In genomic region chr14:33213823-33214766, GRCm38 (mm10) we compare ENCODE assay signal across 8 mouse cellular contexts. TPM values are rescaled to one million over a fixed set of nuclear protein-coding genes. Genes with fewer than 3 reads are reported as not detected.
A peak's percentile ranks its signal among the peaks of the same experiment; 100 is the strongest.
DNase-seq lines count a peak whose midpoint lies in the region; ATAC-seq and TF ChIP-seq lines count a peak whose summit lies in the region.

Gene Arhgap22, plus strand, starts transcription at chr14:33214026.

- no peak for TF ChIP-seq POLR2A in ES-Bruce4 (IDR thresholded peaks at IDR 0.05; ENCODE audit: insufficient read depth, low read length)
- TF ChIP-seq POLR2A in testis, adult 2 months (IDR thresholded peaks at IDR 0.05; ENCODE audit: control insufficient read depth, low read depth, low read length) = no peak

- peak; percentile 84 for ATAC-seq in forebrain, embryonic 16.5 days
- peak; percentile 88 for ATAC-seq in neural tube, embryonic 14.5 days (ENCODE audit: low read depth)

- 14% methylated on average over 28 of the region's 28 CpGs for WGBS in forebrain, embryonic 16.5 days
- 17% methylated on average over 28 of the region's 28 CpGs for WGBS in neural tube, embryonic 14.5 days

- TF ChIP-seq EP300 in ES-Bruce4 (IDR thresholded peaks at IDR 0.05; ENCODE audit: insufficient read depth, low read depth, low read length) = peak; percentile 80

- peak; percentile 99 for TF ChIP-seq CTCF in ES-Bruce4 (IDR thresholded peaks at IDR 0.05; ENCODE audit: low read depth, low read length)
- peak; percentile 94 for TF ChIP-seq CTCF in testis, adult 2 months (IDR thresholded peaks at IDR 0.05; ENCODE audit: control insufficient read depth, insufficient read depth, insufficient replicate concordance, low read depth, low read length)

- intact Hi-C loops in heart, postnatal 36 days (cut with DNase I) = loop anchor here (1.0 to 10.0 kb wide), 3 partner anchors 89 to 321 kb away; no protein-coding TSS in a partner anchor

- DNase-seq in cerebellum, adult 11-12 months = peak; percentile 66
- DNase-seq in heart, postnatal 36 days = peak; percentile 81 to 85
- peak; percentile 81 to 92 for DNase-seq in layer of hippocampus, adult 18-20 months (ENCODE audit: low spot score in 2 of 2)
- DNase-seq in lung, adult 18-20 months = peak; percentile 74 to 77

- H3K36me3 ChIP-seq in ES-Bruce4 (ENCODE audit: control insufficient read depth, insufficient read depth, low read length, poor library complexity, severe bottlenecking) = no peaks in the 10 kb centered on the region
- H3K36me3 ChIP-seq in forebrain, embryonic 16.5 days (ENCODE audit: control insufficient read depth, insufficient read depth) = no peaks in the 10 kb centered on the region
- no peaks in the 10 kb centered on the region for H3K36me3 ChIP-seq in neural tube, embryonic 14.5 days (ENCODE audit: control insufficient read depth, insufficient read depth, low read length)
- H3K36me3 ChIP-seq in testis, adult 2 months (ENCODE audit: control insufficient read depth, insufficient read depth, low read length) = no peaks in the 10 kb centered on the region

- H3K27me3 ChIP-seq in ES-Bruce4 (ENCODE audit: control insufficient read depth, insufficient read depth, low read length, poor library complexity, severe bottlenecking) = no peaks in the 10 kb centered on the region
- H3K27me3 ChIP-seq in forebrain, embryonic 16.5 days (replicated peaks; ENCODE audit: control insufficient read depth, insufficient read depth, low read length) = peaks cover 4% of the 10 kb centered on the region; the same call in 1 of the 2 replicates
- no peaks in the 10 kb centered on the region for H3K27me3 ChIP-seq in neural tube, embryonic 14.5 days (ENCODE audit: control insufficient read depth, insufficient read depth, low read length)
- H3K27me3 ChIP-seq in testis, adult 2 months (ENCODE audit: control insufficient read depth, insufficient read depth, low read length) = no peaks in the 10 kb centered on the region

- H3K4me2 ChIP-seq in forebrain, embryonic 16.5 days (ENCODE audit: low read length) = peak within 1 kb of the TSS; percentile 60
- H3K4me2 ChIP-seq in neural tube, embryonic 14.5 days (ENCODE audit: low read depth, low read length) = peak within 1 kb of the TSS; percentile 38

- H3K27ac ChIP-seq in ES-Bruce4 (ENCODE audit: insufficient read depth, low read length) = no peak within 1 kb of the TSS
- no peak within 1 kb of the TSS for H3K27ac ChIP-seq in forebrain, embryonic 16.5 days (ENCODE audit: low read length)
- no peak within 1 kb of the TSS for H3K27ac ChIP-seq in neural tube, embryonic 14.5 days (ENCODE audit: low read depth, low read length)
- no peak within 1 kb of the TSS for H3K27ac ChIP-seq in testis, adult 2 months (ENCODE audit: control insufficient read depth, insufficient read depth, low read depth, low read length)

- no peaks in the 10 kb centered on the region for H3K9me3 ChIP-seq in ES-Bruce4 (replicated peaks; ENCODE audit: control insufficient read depth, insufficient read depth, low read length, poor library complexity, severe bottlenecking)
- H3K9me3 ChIP-seq in forebrain, embryonic 16.5 days (ENCODE audit: control insufficient read depth, low read length) = no peaks in the 10 kb centered on the region
- no peaks in the 10 kb centered on the region for H3K9me3 ChIP-seq in neural tube, embryonic 14.5 days (ENCODE audit: control insufficient read depth, low read length)

- no peak within 1 kb of the TSS for H3K9ac ChIP-seq in ES-Bruce4 (ENCODE audit: low read depth, poor library complexity, severe bottlenecking)
- peak within 1 kb of the TSS; percentile 55 for H3K9ac ChIP-seq in forebrain, embryonic 16.5 days (replicated peaks; ENCODE audit: low read depth, low read length)
- peak within 1 kb of the TSS; percentile 37; the same call in 1 of the 2 replicates for H3K9ac ChIP-seq in neural tube, embryonic 14.5 days (replicated peaks; ENCODE audit: low read depth, low read length)

- H3K4me3 ChIP-seq in ES-Bruce4 (ENCODE audit: low read depth, low read length) = peak within 1 kb of the TSS; percentile 51
- H3K4me3 ChIP-seq in forebrain, embryonic 16.5 days (replicated peaks; ENCODE audit: low read length) = peak within 1 kb of the TSS; percentile 36
- H3K4me3 ChIP-seq in neural tube, embryonic 14.5 days (ENCODE audit: low read depth, low read length) = peak within 1 kb of the TSS; percentile 8; the same call in 1 of the 2 replicates
- H3K4me3 ChIP-seq in testis, adult 2 months (ENCODE audit: control insufficient read depth, low read depth, low read length) = peak within 1 kb of the TSS; percentile 67

- H3K4me1 ChIP-seq in ES-Bruce4 (ENCODE audit: control insufficient read depth, insufficient read depth, low read length) = peaks cover 2% of the 10 kb centered on the region
- peaks cover 6% of the 10 kb centered on the region for H3K4me1 ChIP-seq in forebrain, embryonic 16.5 days (replicated peaks; ENCODE audit: control insufficient read depth, insufficient read depth, low read length)
- 0 out of 2 replicates have a peak, but pooled peaks cover 2% of the 10 kb centered on the region for H3K4me1 ChIP-seq in neural tube, embryonic 14.5 days (ENCODE audit: control insufficient read depth, insufficient read depth, low read length)
- peaks cover 6% of the 10 kb centered on the region for H3K4me1 ChIP-seq in testis, adult 2 months (ENCODE audit: control insufficient read depth, insufficient read depth, low read length)

RNA-seq across cellular contexts. Expression of gene Arhgap22, which starts in this region (rescaled TPM):
- 10.8 and 12.9 TPM in 2 replicates for polyA plus RNA-seq in ES-Bruce4 (2011; ENCODE audit: insufficient read depth, insufficient read length, low read depth, missing spikeins)
- polyA plus RNA-seq in forebrain, embryonic 16.5 days (2015; fragmentation: Nextera tagmentation; extraction: Ambion mirVana) = 0.47 and 1.1 TPM in 2 replicates
- total RNA-seq in heart, postnatal 36 days (2021) = 1 to 10 TPM; 1.6 to 2.6 TPM
- 1 to 10 TPM; 8.1 to 8.6 TPM for total RNA-seq in layer of hippocampus, adult 18-20 months (2021)
- polyA plus RNA-seq in neural tube, embryonic 14.5 days (2014; fragmentation: Nextera tagmentation; extraction: Ambion mirVana) = 1.5 and 4.3 TPM in 2 replicates
- polyA plus RNA-seq in testis, adult 2 months (2012; rRNA removed) = 1.6 and 2.0 TPM in 2 replicates

Comparison
In these comparisons a context has a peak if more than half of its experiments do, and no peak if none do; other contexts are left out.
1. H3K4me3 ChIP-seq: peak in every context shown above with its lines; median percentile 67 in testis, adult 2 months; 51 in ES-Bruce4; 36 in forebrain, embryonic 16.5 days; 8 in neural tube, embryonic 14.5 days.